Mouse (Mus musculus): Measurements from ENCODE around the gene Sec14l4.
"Not testable (repeated sequence)": the region's sequence is repeated elsewhere in the genome, so short reads cannot be mapped to it uniquely, and the experiment has no call there.

GRCm38 (mm10) chr11:4015796-4016195, 15.5 kb upstream of the Sec14l4 start:
- TF ChIP-seq EP300 (IDR thresholded peaks at IDR 0.05; ENCODE audit: insufficient read depth, low read depth, low read length); CTCF (IDR thresholded peaks at IDR 0.05; ENCODE audit: low read depth, low read length): not testable (repeated sequence)
